Mouse (Mus musculus): ENCODE measurements around the gene Tada3.
A peak's percentile ranks its signal among the peaks of the same experiment; 100 is the strongest.

The Tada3 gene

DNA sequence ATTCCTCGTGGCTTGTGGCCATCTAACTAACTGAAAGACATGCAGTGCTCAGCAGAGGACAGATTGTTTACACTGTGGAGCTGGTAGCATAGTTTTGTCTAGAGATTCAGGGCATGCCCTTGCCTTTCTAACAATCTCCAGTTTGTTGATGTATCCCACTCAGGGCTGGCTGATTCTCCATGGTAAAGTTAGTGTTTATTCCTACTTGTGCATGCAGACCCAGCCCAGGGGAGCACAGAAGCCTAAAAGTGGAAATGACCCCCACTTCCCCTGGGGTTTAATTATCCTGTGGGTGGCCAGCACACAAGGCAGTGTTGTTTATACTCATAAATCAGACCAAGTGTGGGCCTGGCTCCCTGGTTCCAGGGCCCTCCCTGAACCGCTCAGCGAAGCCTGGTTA is 8.3 kb upstream of the Tada3 start:
- DNase-seq (ENCODE audit: low spot score in 2 of 2): no peak

- DNase-seq (ENCODE audit: low spot score in 2 of 2): no peak
These were observed 7.6 kb upstream of the Tada3 start for GRCm38 (mm10) chr6:113385160-113385714.

GRCm38 (mm10) chr6:113384351-113384927 is 6.8 kb upstream of the Tada3 start:
- no peak for DNase-seq (ENCODE audit: low spot score in 2 of 2)

DNA sequence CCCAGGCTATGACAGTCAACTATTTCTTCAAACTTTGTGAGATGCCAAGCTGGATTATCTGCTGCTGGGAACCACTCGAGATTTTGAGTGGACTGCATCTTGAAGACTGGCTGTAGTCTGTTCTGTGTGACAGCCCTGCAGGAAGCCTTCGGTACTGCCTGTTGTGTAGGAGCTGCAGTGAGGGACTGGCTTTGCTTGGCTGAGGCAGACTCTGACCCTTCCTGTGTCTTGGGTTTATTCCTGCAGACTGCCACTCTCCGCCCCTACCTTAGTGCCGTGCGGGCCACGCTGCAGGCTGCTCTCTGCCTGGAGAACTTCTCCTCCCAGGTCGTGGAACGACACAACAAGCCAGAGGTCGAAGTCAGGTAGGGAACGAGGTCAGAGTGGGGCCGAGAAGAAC is 2.8 kb upstream of the Tada3 start:
- DNase-seq (ENCODE audit: low spot score in 2 of 2): no peak

DNA sequence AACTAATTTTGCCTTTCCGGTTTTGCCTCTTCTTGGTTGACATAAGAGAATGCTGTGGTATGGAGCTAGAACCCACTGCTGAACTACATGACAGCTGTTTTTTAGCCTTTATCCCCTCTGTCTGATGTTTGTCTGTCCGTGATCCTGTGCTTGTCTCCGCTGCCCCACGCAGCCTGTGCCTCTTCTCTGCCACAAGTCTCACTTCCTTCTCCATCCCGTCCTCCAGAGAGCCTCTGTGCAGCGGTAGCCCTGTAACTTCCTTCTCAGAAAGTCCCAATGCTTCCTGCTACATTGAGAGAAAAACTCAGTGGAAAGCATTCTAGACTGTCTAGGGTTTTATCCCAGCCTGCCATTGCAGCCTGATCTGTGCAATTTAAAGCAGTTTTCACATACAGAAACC is 1.6 kb upstream of the Tada3 start:
- DNase-seq (ENCODE audit: low spot score in 2 of 2): no peak

DNA sequence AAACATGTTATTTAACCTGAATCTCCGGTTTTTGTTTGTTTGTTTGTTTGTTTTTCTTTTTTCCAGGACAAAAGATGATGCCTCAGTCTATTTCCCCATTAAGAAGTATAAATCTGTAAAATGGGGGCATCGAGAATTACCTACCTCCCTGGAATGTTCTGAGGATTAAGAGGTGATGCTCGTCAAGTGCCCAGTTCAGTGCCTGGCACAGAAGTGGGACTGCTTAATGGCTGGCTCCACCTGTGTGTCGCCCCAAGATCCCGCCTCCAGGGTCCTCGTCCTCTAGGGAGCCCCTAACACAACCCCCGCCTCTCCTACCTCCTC is 549 bp downstream of the Tada3 start:
- DNase-seq (ENCODE audit: low spot score in 2 of 2): no peak

DNA sequence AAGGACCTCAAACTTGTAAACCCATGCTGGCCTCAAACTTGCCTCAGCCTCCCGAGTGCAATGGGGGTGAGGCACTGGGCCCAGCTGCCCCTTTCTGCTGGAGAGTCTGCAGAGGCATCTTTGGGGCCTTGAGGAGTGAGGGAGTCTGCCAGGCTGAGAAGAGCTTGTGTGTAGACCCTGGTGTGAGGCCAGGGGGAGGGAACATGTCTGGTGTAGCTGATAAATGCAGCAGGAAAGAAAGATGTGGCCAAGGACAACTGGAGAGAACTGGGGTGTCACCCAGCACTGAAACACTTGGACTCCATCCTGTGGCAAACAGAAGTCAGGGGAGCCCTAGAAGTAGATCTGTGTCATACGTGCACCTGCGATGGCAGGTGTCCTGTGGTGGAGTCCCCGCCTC is 4.2 kb downstream of the Tada3 start:
- DNase-seq (ENCODE audit: low spot score in 2 of 2): peak in 1 of 2 experiments; percentile 28

GRCm38 (mm10) chr6:113370194-113370929 is 7.3 kb downstream of the Tada3 start:
- no peak for DNase-seq (ENCODE audit: low spot score in 2 of 2)

DNA sequence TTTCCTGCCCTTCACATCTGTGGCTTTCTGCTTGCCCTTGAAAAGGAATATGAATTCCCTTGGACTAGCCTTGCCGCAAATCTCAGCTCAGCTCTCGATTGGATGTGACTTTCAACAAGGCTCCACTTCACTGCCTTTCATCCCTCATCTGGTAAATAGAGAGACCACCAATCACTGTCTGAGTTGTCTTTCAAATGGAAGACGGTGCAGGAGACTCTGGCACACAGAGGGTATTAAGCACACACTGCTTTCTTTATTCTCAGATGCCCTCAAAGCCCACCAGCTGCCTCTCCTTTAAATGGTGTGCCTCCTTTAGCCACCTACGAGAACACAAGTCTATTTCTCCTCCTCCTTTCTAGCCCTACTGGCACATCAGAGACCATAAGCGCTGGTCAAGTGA is 9.1 kb downstream of the Tada3 start:
- no peak for DNase-seq (ENCODE audit: low spot score in 2 of 2)

DNA sequence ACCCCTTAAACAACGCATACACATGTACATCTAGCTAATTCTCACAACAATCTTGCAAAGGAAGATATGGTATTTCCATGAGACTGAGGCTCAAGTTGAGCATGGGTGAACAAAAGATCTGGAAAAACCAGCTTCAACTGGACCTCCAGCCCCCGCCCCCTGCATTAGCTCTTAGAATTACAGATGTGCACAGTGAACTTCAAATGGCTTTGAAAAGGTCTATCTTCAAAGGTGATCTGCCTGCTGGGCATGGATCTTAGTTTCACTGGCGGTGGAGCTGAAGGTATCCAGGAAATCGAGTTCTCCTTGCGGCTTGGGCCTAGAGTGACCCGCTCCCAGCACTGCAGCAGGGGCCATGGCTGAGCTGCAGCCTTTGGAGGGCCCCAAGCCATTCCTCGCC is 9.6 kb downstream of the Tada3 start:
- DNase-seq (ENCODE audit: low spot score in 2 of 2): no peak

- DNase-seq (ENCODE audit: low spot score in 2 of 2): no peak
These were observed 10.1 kb downstream of the Tada3 start for GRCm38 (mm10) chr6:113367574-113367973.

DNA sequence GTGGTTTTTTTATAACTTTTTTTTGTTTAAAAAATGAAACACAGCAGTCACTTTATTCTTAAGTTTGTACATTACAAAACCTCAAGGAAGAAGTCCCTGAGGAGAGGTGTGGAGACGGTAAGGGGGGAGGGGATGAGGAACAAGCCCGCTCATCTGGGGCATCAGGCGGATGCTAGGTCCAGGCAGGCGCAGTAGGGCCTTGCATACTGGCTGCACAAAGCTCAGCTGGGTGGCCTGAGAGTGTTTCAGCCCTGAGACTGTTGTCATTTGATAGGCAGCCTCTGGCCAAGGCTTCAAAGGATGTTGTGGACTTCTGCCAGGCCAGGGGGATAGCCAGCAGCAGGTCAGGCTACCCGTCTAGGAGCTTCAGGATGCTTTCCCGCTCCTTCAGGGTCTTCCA is 11.0 kb downstream of the Tada3 start:
- no peak for DNase-seq (ENCODE audit: low spot score in 2 of 2)

GRCm38 (mm10) chr6:113364518-113365135 is 13.1 kb downstream of the Tada3 start:
- DNase-seq (ENCODE audit: low spot score in 2 of 2): no peak

- DNase-seq (ENCODE audit: low spot score in 2 of 2): no peak
These were observed 15.4 kb downstream of the Tada3 start for GRCm38 (mm10) chr6:113362241-113362640.

DNA sequence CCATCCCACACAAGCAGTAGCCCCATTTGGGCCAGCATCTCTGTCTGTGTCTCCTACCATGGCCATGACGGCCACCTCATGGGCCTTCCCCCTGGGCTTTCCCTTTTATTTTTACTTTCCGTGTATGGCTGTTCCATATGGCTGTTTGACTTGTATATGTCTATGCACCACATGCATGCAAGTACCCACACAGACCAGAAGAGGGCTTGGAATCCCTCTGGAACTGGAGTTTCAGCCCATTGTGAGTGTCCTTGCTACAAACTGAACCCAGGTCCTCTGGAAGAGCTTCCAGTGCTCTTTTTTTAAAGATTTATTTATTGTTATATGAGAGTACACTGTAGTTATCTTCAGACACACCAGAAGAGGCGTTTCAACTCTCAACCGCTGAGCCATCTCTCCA is 16.2 kb downstream of the Tada3 start:
- DNase-seq (ENCODE audit: low spot score in 2 of 2): no peak

DNA sequence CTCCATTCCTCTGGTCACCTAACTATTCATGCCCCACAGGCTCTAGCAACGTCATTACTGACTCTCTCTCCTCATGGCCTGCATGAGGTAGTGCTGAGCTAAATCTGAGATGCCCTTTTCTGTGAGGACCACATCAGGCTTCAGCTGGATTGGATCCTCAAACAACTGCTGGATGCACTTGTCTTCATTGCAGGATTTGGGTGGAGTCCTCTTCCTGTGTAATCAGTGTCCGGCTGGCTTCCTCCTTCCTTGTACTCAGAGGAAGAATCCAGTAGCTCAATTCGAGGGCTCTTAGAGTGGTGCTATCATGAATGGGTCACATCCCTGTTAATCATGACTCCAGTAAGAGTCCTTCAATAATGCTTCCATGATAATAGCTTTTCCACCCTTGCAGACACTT is 24.0 kb downstream of the Tada3 start:
- DNase-seq (ENCODE audit: low spot score in 2 of 2): no peak

DNA sequence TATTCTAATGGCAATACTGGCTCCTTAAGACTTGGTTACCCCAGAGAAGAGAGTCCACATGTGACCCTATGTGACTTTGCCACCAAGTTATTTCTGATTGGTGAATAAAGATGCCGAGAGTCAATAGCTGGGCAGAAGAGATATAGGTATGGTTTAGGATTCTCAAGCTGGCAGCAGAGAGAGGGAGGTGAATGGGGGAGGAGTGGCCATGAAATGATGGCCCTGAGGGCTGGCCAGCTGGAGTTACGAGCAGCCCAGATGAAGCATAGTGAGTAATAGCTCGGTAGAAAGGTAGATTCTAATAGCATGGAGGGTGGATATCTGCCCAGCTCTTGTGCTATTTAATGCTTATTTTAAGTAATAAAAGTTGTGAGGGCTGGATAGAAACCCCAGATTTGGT is 24.9 kb downstream of the Tada3 start:
- no peak for DNase-seq (ENCODE audit: low spot score in 2 of 2)

DNA sequence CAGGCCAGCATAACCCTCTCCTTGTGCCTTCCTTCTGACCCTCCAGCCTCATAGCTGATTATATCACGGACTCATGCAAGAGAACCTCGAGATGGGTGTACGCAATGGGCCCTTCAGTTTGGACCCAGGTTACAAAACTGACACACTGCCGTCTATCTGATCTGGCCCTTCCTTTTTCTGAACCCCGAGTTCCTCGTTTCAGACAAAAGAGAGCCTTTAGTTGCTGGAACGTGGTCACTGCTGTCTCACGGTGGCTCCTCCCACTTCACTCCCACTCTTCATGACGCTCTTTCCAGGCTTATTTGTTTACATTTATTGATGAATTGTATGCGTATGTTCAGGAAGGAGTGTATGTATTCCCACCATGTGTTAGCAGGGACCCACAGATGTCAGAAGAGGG is 26.0 kb downstream of the Tada3 start:
- no peak for DNase-seq (ENCODE audit: low spot score in 2 of 2)

DNA sequence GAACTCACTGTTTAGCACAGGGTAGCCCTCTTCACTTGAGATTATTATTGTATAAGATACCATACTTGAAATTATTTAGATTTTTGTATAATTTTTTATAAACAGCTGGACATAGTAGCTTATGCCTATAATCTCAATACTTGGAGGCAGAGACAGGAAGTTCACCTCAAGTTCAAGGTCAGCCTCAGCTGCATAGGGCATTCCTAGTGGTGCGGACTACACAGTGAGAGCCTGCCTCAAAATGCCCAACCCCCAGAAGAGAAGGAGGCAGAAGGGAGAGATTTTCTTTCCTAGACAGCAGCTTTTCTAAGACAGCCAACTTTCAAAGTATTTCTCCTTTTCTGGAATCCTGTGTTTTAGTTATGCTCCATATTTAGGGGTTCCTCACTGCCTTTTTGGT is 26.5 kb downstream of the Tada3 start:
- DNase-seq (ENCODE audit: low spot score in 2 of 2): no peak

- DNase-seq (ENCODE audit: low spot score in 2 of 2): no peak
These were observed 27.1 kb downstream of the Tada3 start for GRCm38 (mm10) chr6:113350538-113350937.

DNA sequence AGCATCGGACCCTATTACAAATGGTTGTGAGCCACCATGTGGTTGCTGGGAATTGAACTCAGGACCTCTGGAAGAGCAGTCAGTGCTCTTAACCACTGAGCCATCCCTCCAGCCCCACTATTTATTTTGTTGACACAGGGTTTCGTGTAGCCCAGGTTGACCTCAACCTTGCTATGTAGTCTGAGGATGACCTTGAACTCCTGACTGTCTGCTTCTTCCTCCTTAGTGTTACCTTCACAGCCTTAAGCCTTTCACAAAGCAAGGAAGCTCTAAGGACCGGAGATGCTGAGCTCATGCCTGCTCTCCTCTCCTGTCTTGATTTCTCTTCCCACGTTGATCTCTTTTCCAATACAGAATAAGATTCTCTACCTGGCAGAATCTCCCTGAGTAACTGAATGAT is 30.8 kb downstream of the Tada3 start:
- no peak for DNase-seq (ENCODE audit: low spot score in 2 of 2)

DNA sequence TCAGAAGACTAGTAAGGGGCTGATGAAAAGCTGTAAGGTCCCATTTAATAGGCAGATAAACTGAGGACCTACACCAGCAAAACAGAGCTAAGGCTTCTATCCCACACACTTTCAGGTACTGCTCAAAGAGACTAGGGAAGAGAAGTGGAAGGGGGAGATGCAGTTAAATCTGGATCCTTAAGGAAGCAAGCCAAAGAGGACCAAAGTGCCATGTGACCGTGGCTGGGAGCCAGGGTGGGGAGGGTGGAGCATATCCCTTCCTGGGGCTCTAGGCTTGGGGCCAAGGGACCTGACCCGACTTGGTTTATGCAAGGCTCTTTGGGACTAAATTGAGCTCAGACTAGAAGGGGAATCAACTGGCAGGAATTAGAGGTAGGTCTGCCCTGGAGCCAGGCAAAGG is 33.4 kb downstream of the Tada3 start:
- no peak for DNase-seq (ENCODE audit: low spot score in 2 of 2)

Measured in spleen, postnatal 4 days (tissue).